Mouse (Mus musculus) intestine, postnatal 0 days (tissue): ENCODE measurements around the gene Pqbp1. TPM values are rescaled to one million over a fixed set of nuclear protein-coding genes. Genes with fewer than 3 reads are reported as not detected.

Experiments used
- ATAC-seq: fragments of 200-750 bp; cut with Nextera tagmentation; 2 replicates; pipeline ENCODE4 v1.8.0; 2017; ENCODE audit warnings: mild to moderate bottlenecking, moderate TSS enrichment, moderate library complexity
- H3K27ac ChIP-seq: fragments of 300-500 bp; sonication (generic); 2 replicates; pipeline ENCODE4 v1.5.1; 2014; ENCODE audit warnings: mild to moderate bottlenecking, low read depth, low read length, moderate library complexity
- H3K27me3 ChIP-seq: fragments of 300-500 bp; sonication (generic); replicated peaks from 2 replicates; pipeline ENCODE4 v1.6.1; 2014; ENCODE audit warnings: low read length, mixed read lengths; ENCODE audit not compliant: control insufficient read depth, insufficient read depth
- H3K36me3 ChIP-seq: fragments of 300-500 bp; sonication (generic); 2 replicates; pipeline ENCODE4 v1.6.1; 2014; ENCODE audit warnings: mild to moderate bottlenecking, moderate library complexity; ENCODE audit not compliant: control insufficient read depth, insufficient read depth
- H3K4me1 ChIP-seq: fragments of 300-500 bp; sonication (generic); replicated peaks from 2 replicates; pipeline ENCODE4 v1.6.1; 2014; ENCODE audit warnings: antibody characterized with exemption, low read length, mixed read lengths; ENCODE audit not compliant: control insufficient read depth, insufficient read depth
- H3K4me2 ChIP-seq: fragments of 300-500 bp; sonication (generic); replicated peaks from 2 replicates; pipeline ENCODE4 v1.6.1; 2014; ENCODE audit warnings: low read depth, mild to moderate bottlenecking, moderate library complexity
- H3K4me3 ChIP-seq: fragments of 300-500 bp; sonication (generic); 2 replicates; pipeline ENCODE4 v1.5.1; 2014; ENCODE audit warnings: low read depth, low read length
- H3K9ac ChIP-seq: fragments of 300-500 bp; sonication (generic); 2 replicates; pipeline ENCODE4 v1.6.1; 2014; ENCODE audit warnings: mild to moderate bottlenecking, low read depth, low read length
- H3K9me3 ChIP-seq: fragments of 300-500 bp; sonication (generic); 2 replicates; pipeline ENCODE4 v1.6.1; 2016; ENCODE audit warnings: mixed run types; ENCODE audit not compliant: control insufficient read depth
- CTCF ChIP-seq: sonication (generic); IDR thresholded peaks from 2 replicates; pipeline ENCODE4 v1.5.1; 2016; ENCODE audit warnings: low read depth, mild to moderate bottlenecking, control low read depth, antibody characterized with exemption, moderate library complexity
- WGBS: fragments of 180-500 bp; shearing (Covaris S2); extraction: QIAGEN DNeasy Blood & Tissue Kit; methylation state at CpG from one replicate; pipeline ENCODE4 v1.1.7; 2014; 5-methylcytosine and 5-hydroxymethylcytosine counted together
- polyA plus RNA-seq: library from polyadenylated mRNA; unstranded; fragments of >200 nt; fragmentation: Nextera tagmentation; extraction: Ambion mirVana; gene quantifications from 2 replicates; pipeline ENCODE4 v1.2.1, GENCODE M21; 2015

The Pqbp1 gene
- polyA plus RNA-seq, 1 experiment from 2014 or later = 64.3 TPM

GRCm38 (mm10) chrX:7936874-7937273 lies 37.8 kb upstream of the Pqbp1 start:
- Histone ChIP-seq H3K9me3 (no peaks in the 10 kb centered on the region), H3K27ac (no peak overlapping the region), H3K4me2 (no peak overlapping the region), H3K9ac (no peak overlapping the region), H3K27me3 (no peaks in the 10 kb centered on the region), H3K4me3 (no peak overlapping the region), H3K36me3 (no peaks in the 10 kb centered on the region; the same call in 1 of the 2 replicates), H3K4me1 (no peaks in the 10 kb centered on the region)
- no peak for ATAC-seq
- 64% methylated on average over 10 of the region's 11 CpGs for WGBS
- TF ChIP-seq CTCF = peak; percentile 47

GRCm38 (mm10) chrX:7928270-7928790 lies 29.3 kb upstream of the Pqbp1 start, which contains the start of gene Eras:
Gene Eras, minus strand, starts transcription at chrX:7928607.
- Histone ChIP-seq H3K4me3 (0 out of 2 replicates have a peak within 1 kb of the TSS, but pooled peaks have one; percentile 2), H3K9ac (no peak within 1 kb of the TSS), H3K36me3 (peaks cover 5% of the 10 kb centered on the region; the same call in 1 of the 2 replicates), H3K9me3 (no peaks in the 10 kb centered on the region), H3K27ac (no peak within 1 kb of the TSS), H3K27me3 (0 out of 2 replicates have a peak, but pooled peaks cover 2% of the 10 kb centered on the region), H3K4me1 (no peaks in the 10 kb centered on the region), H3K4me2 (no peak within 1 kb of the TSS)
- 23% methylated on average over 18 of the region's 19 CpGs for WGBS
- TF ChIP-seq CTCF = no peak
- ATAC-seq = no peak

GRCm38 (mm10) chrX:7927116-7927515 lies 28.0 kb upstream of the Pqbp1 start:
- Histone ChIP-seq H3K9ac (no peak overlapping the region), H3K36me3 (peaks cover 5% of the 10 kb centered on the region; the same call in 1 of the 2 replicates), H3K27ac (no peak overlapping the region), H3K9me3 (no peaks in the 10 kb centered on the region), H3K4me2 (no peak overlapping the region), H3K4me1 (no peaks in the 10 kb centered on the region), H3K4me3 (no peak overlapping the region), H3K27me3 (peaks cover 11% of the 10 kb centered on the region)
- TF ChIP-seq CTCF = no peak
- ATAC-seq = no peak
- 34% methylated on average over 10 of the region's 10 CpGs for WGBS

- Histone ChIP-seq H3K4me1 (no peaks in the 10 kb centered on the region), H3K36me3 (peaks cover 2% of the 10 kb centered on the region; the same call in 1 of the 2 replicates), H3K27ac (no peak overlapping the region), H3K4me3 (no peak overlapping the region), H3K4me2 (no peak overlapping the region), H3K9ac (no peak overlapping the region), H3K27me3 (peaks cover 19% of the 10 kb centered on the region), H3K9me3 (no peaks in the 10 kb centered on the region)
- no peak for TF ChIP-seq CTCF
- ATAC-seq = no peak
- WGBS = 75% methylated on average over 6 of the region's 6 CpGs
Observed at GRCm38 (mm10) chrX:7926266-7926665, 27.2 kb upstream of the Pqbp1 start.

GRCm38 (mm10) chrX:7922032-7922431 lies 23.0 kb upstream of the Pqbp1 start:
- no peaks in the 10 kb centered on the region for H3K4me1 ChIP-seq
- peaks cover 36% of the 10 kb centered on the region for H3K27me3 ChIP-seq
- no peaks in the 10 kb centered on the region for H3K9me3 ChIP-seq
- peak overlapping the region; percentile 47 for H3K4me2 ChIP-seq
- no peak overlapping the region for H3K9ac ChIP-seq
- WGBS = 13% methylated on average over 47 of the region's 48 CpGs
- H3K27ac ChIP-seq = no peak overlapping the region
- peak overlapping the region; percentile 26 for H3K4me3 ChIP-seq
- no peak for ATAC-seq
- no peak for TF ChIP-seq CTCF
- H3K36me3 ChIP-seq = no peaks in the 10 kb centered on the region

- peaks cover 33% of the 10 kb centered on the region for H3K27me3 ChIP-seq
- H3K9me3 ChIP-seq = no peaks in the 10 kb centered on the region
- H3K36me3 ChIP-seq = no peaks in the 10 kb centered on the region
- ATAC-seq = no peak
- no peak within 1 kb of the TSS for H3K4me2 ChIP-seq
- H3K4me3 ChIP-seq = no peak within 1 kb of the TSS
- no peak within 1 kb of the TSS for H3K27ac ChIP-seq
- no peaks in the 10 kb centered on the region for H3K4me1 ChIP-seq
- WGBS = 15% methylated on average over 39 of the region's 40 CpGs
- no peak within 1 kb of the TSS for H3K9ac ChIP-seq
- no peak for TF ChIP-seq CTCF
Observed at GRCm38 (mm10) chrX:7919601-7920383, 20.7 kb upstream of the Pqbp1 start, which contains the start of gene Pcsk1n. Gene Pcsk1n, plus strand, starts transcription at chrX:7919822.
